Mouse (Mus musculus): ENCODE results near the gene Ctnna2. TPM values are rescaled to one million over a fixed set of nuclear protein-coding genes. Genes with fewer than 3 reads are reported as not detected.

The Ctnna2 gene
- polyA plus RNA-seq, 1 experiment: 0.70 TPM

DNA sequence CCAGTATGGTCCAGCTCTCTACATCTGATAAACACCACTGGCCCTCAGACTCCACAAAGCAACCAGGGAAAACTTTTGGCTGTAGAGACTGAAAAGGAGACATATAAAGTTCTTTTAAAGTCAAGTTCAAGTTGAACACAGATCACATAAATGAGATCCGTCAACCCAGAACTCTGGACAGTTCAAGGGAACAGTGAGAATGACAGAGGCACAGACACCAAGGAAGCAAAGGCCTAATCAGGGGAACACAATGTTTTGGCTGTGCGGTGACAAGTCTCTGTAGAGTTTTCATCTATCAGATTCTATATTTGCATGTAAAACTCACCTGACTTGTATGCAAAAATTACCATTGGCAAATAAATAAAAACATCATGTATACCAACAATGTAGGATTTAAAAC, 929.3 kb downstream of the Ctnna2 start:
- Histone ChIP-seq H3K27ac (ENCODE audit: control insufficient read depth, insufficient read depth, low read length) (no peak overlapping the region), H3K36me3 (ENCODE audit: control insufficient read depth, insufficient read depth, low read length) (no peaks in the 10 kb centered on the region), H3K27me3 (ENCODE audit: control insufficient read depth, insufficient read depth, low read length) (no peaks in the 10 kb centered on the region), H3K4me3 (ENCODE audit: control insufficient read depth, insufficient read depth, low read length) (no peak overlapping the region), H3K4me1 (replicated peaks; ENCODE audit: control insufficient read depth, insufficient read depth, low read length) (no peaks in the 10 kb centered on the region)
- no peak for DNase-seq
- TF ChIP-seq POLR2A (IDR thresholded peaks at IDR 0.05; ENCODE audit: control insufficient read depth, extremely low read depth, insufficient read depth, low read length, poor library complexity) (no peak), CTCF (IDR thresholded peaks at IDR 0.05; ENCODE audit: borderline replicate concordance, control insufficient read depth, extremely low read depth, insufficient read depth, low read length, poor library complexity) (no peak)
- WGBS: 95% methylated on average over 2 of the region's 2 CpGs

DNA sequence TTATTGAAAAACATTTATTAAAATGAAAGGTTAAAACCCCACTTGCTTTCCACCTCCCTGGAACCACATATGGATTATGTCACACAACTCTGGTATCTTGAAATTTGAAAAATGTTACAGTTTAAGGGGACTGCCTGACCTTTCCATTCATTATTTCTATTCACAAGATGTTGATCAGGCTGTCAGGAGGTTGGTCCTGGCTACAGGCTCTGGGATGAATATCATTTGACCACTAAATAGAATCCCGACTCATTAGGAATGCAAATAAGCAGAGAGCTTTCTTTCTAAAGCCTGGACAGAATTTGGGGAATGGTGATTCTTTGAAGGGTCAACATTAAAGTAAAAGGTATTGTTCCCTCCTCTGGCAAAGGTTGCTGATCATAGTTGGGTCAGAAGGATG, 931.9 kb downstream of the Ctnna2 start:
- WGBS: 91% methylated on average over 1 of the region's 1 CpGs
- Histone ChIP-seq H3K27me3 (ENCODE audit: control insufficient read depth, insufficient read depth, low read length) (no peaks in the 10 kb centered on the region), H3K27ac (ENCODE audit: control insufficient read depth, insufficient read depth, low read length) (no peak overlapping the region), H3K36me3 (ENCODE audit: control insufficient read depth, insufficient read depth, low read length) (no peaks in the 10 kb centered on the region), H3K4me1 (replicated peaks; ENCODE audit: control insufficient read depth, insufficient read depth, low read length) (no peaks in the 10 kb centered on the region), H3K4me3 (ENCODE audit: control insufficient read depth, insufficient read depth, low read length) (no peak overlapping the region)
- TF ChIP-seq CTCF (IDR thresholded peaks at IDR 0.05; ENCODE audit: borderline replicate concordance, control insufficient read depth, extremely low read depth, insufficient read depth, low read length, poor library complexity): no peak
- no peak for TF ChIP-seq POLR2A (IDR thresholded peaks at IDR 0.05; ENCODE audit: control insufficient read depth, extremely low read depth, insufficient read depth, low read length, poor library complexity)
- DNase-seq: no peak

DNA sequence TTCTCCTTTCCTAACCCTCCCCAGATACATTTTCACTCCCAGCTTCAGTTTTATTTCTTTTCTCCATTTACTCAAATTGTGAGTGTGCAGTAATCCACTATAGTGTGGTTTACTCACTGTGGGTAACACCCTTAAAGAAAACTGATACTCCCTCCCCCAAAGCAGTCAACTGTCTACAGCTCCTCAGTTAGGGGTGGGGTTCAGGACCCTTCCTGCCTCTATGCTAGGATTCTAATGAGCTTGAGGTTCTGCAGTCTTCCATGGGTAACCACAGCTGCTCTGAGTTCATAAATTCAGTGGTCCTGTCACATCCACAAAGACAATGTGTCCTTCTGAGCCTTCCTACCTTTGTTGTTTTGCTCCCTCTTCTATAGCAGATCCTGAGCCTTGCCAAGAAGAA, 954.4 kb downstream of the Ctnna2 start:
- DNase-seq: no peak
- no peak overlapping the region for H3K27ac ChIP-seq (ENCODE audit: control insufficient read depth, insufficient read depth, low read length)
- H3K27me3 ChIP-seq (ENCODE audit: control insufficient read depth, insufficient read depth, low read length): no peaks in the 10 kb centered on the region
- no peaks in the 10 kb centered on the region for H3K4me1 ChIP-seq (replicated peaks; ENCODE audit: control insufficient read depth, insufficient read depth, low read length)
- no peak for TF ChIP-seq CTCF (IDR thresholded peaks at IDR 0.05; ENCODE audit: borderline replicate concordance, control insufficient read depth, extremely low read depth, insufficient read depth, low read length, poor library complexity)
- TF ChIP-seq POLR2A (IDR thresholded peaks at IDR 0.05; ENCODE audit: control insufficient read depth, extremely low read depth, insufficient read depth, low read length, poor library complexity): no peak
- H3K4me3 ChIP-seq (ENCODE audit: control insufficient read depth, insufficient read depth, low read length): no peak overlapping the region
- H3K36me3 ChIP-seq (ENCODE audit: control insufficient read depth, insufficient read depth, low read length): no peaks in the 10 kb centered on the region

DNA sequence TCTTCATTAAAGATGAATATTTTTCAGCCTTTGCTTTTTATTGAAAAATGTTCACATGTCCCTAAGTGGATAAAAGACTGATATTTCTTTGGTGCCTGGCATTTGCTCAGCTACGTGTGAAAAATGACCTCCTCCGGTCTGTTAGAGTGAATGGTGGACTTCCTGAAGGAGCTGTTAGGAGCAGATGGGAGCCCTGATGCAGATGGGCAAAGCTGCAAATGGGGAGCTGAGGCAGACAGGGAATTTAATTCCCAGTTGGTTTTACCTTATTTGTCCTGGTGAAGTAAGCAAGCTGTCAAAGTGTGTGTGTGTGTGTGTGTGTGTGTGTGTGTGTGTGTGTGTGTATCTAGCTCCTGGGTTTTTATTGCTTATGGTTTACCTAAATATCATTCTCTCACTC, 966.3 kb downstream of the Ctnna2 start:
- Histone ChIP-seq H3K36me3 (ENCODE audit: control insufficient read depth, insufficient read depth, low read length) (no peaks in the 10 kb centered on the region), H3K27ac (ENCODE audit: control insufficient read depth, insufficient read depth, low read length) (no peak overlapping the region), H3K4me1 (replicated peaks; ENCODE audit: control insufficient read depth, insufficient read depth, low read length) (no peaks in the 10 kb centered on the region), H3K4me3 (ENCODE audit: control insufficient read depth, insufficient read depth, low read length) (no peak overlapping the region), H3K27me3 (ENCODE audit: control insufficient read depth, insufficient read depth, low read length) (no peaks in the 10 kb centered on the region)
- DNase-seq: no peak
- TF ChIP-seq POLR2A (IDR thresholded peaks at IDR 0.05; ENCODE audit: control insufficient read depth, extremely low read depth, insufficient read depth, low read length, poor library complexity) (no peak), CTCF (IDR thresholded peaks at IDR 0.05; ENCODE audit: borderline replicate concordance, control insufficient read depth, extremely low read depth, insufficient read depth, low read length, poor library complexity) (no peak)
- WGBS: 90% methylated on average over 2 of the region's 2 CpGs

DNA sequence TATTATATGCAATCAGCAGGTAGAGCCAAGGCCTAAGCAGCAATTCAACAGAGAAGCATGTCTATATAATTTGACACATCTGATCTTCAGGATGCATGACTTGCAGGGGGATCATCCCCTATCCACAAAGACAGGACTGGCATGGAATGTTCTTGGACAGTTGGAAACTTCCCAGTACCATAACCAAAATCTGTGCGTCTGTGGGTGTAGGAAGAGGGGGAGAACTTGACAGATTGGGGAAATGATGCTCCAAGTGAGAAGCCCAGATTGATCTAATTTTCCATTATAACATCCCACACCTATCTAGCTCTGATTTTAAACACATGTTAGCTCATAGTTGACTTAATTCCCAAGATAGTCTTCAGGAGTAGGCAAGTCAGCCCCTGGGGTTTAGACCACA, 968.5 kb downstream of the Ctnna2 start:
- Histone ChIP-seq H3K27ac (ENCODE audit: control insufficient read depth, insufficient read depth, low read length) (no peak overlapping the region), H3K4me1 (replicated peaks; ENCODE audit: control insufficient read depth, insufficient read depth, low read length) (no peaks in the 10 kb centered on the region), H3K27me3 (ENCODE audit: control insufficient read depth, insufficient read depth, low read length) (no peaks in the 10 kb centered on the region), H3K36me3 (ENCODE audit: control insufficient read depth, insufficient read depth, low read length) (no peaks in the 10 kb centered on the region), H3K4me3 (ENCODE audit: control insufficient read depth, insufficient read depth, low read length) (no peak overlapping the region)
- TF ChIP-seq CTCF (IDR thresholded peaks at IDR 0.05; ENCODE audit: borderline replicate concordance, control insufficient read depth, extremely low read depth, insufficient read depth, low read length, poor library complexity): no peak
- TF ChIP-seq POLR2A (IDR thresholded peaks at IDR 0.05; ENCODE audit: control insufficient read depth, extremely low read depth, insufficient read depth, low read length, poor library complexity): no peak
- 100% methylated on average over 1 of the region's 1 CpGs for WGBS
- DNase-seq: no peak

DNA sequence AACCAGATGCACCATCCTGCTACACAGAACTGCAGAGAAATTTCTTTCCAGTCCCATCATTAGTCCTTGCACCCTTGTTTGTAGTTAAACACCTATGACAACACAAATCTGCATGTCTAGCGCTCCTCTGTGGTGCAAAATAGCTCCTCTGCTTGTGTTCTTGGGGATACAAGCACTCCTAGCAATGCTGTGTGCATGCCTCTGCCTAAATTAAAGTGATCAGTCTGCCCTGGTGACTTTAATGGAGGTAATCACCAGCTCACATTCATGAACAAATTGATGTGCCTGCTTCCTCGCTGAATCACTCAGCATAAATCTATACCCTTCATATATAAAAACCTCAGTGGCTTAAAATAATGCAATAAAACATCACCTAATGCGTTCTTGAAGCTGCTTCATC, 987.4 kb downstream of the Ctnna2 start:
- no peak for TF ChIP-seq CTCF (IDR thresholded peaks at IDR 0.05; ENCODE audit: borderline replicate concordance, control insufficient read depth, extremely low read depth, insufficient read depth, low read length, poor library complexity)
- Histone ChIP-seq H3K4me3 (ENCODE audit: control insufficient read depth, insufficient read depth, low read length) (no peak overlapping the region), H3K27me3 (ENCODE audit: control insufficient read depth, insufficient read depth, low read length) (no peaks in the 10 kb centered on the region), H3K36me3 (ENCODE audit: control insufficient read depth, insufficient read depth, low read length) (no peaks in the 10 kb centered on the region), H3K27ac (ENCODE audit: control insufficient read depth, insufficient read depth, low read length) (no peak overlapping the region), H3K4me1 (replicated peaks; ENCODE audit: control insufficient read depth, insufficient read depth, low read length) (no peaks in the 10 kb centered on the region)
- WGBS: 79% methylated on average over 3 of the region's 3 CpGs
- DNase-seq: no peak

DNA sequence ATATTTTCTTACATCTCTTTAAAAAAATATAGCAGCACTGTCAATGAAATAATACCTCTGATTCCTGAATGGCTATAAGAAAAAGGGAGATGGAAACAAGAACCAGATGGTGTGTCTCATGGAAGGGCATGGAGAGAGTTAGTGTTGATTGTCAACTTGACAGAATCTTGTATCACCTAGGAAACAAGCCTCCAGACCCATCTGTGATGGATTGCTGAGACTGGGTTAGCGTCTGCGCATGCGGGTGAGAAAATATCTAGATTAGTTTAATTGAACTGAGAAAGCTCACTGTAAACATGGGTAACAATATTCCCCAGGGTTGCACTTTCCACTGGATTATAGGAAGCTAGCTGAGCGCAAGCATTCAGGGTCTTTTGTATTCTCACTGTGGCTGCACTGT, 994.7 kb downstream of the Ctnna2 start:
- DNase-seq: no peak
- Histone ChIP-seq H3K4me3 (ENCODE audit: control insufficient read depth, insufficient read depth, low read length) (no peak overlapping the region), H3K36me3 (ENCODE audit: control insufficient read depth, insufficient read depth, low read length) (no peaks in the 10 kb centered on the region), H3K27ac (ENCODE audit: control insufficient read depth, insufficient read depth, low read length) (no peak overlapping the region), H3K27me3 (ENCODE audit: control insufficient read depth, insufficient read depth, low read length) (no peaks in the 10 kb centered on the region), H3K4me1 (replicated peaks; ENCODE audit: control insufficient read depth, insufficient read depth, low read length) (no peaks in the 10 kb centered on the region)
- 97% methylated on average over 4 of the region's 4 CpGs for WGBS
- TF ChIP-seq POLR2A (IDR thresholded peaks at IDR 0.05; ENCODE audit: control insufficient read depth, extremely low read depth, insufficient read depth, low read length, poor library complexity) (no peak), CTCF (IDR thresholded peaks at IDR 0.05; ENCODE audit: borderline replicate concordance, control insufficient read depth, extremely low read depth, insufficient read depth, low read length, poor library complexity) (no peak)

All from thymus, adult 2 months (tissue).